Mouse (Mus musculus): ENCODE data around the gene Nfatc2ip. TPM values are rescaled to one million over a fixed set of nuclear protein-coding genes. Genes with fewer than 3 reads are reported as not detected.
A peak's percentile ranks its signal among the peaks of the same experiment; 100 is the strongest.

The Nfatc2ip gene
- polyA plus RNA-seq, 1 experiment from 2014 or later, result 2.6 TPM

DNA sequence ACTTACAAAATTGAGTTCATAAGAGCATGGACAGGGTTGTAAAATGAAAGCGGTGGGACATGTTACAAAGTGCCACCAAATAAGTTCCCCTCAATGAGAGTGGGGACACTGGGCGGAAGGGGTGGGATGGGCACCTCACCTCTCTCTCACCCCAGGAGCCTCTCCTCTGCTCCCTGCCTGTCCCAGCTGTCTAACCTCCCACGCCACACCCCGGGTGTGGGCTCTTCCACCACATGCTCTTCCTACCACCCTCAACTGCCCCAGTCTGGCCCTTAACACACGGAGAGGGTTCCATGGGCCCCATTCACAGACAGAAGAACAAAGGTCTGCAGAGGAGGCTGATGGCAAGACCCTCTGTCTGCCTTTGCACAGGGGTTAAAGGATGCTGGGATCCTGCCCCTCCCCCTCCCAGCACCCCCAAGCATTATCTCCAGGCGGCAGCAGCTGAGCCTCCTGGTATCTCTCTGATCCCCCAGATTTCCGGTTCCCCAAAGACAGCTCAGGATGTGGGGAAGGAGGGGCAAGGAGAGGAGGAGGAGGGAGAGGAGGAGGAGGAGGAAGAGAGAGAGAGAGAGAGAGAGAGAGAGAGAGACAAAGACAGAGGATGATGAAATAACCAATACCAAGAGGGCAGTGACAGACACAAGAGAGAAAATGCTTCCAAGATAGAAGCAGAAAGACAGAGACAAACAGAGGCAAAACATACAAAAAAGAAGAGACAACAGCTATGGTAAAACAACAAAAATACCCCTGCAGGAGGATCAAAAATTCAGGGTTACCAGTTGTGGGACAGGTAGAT lies 39.5 kb downstream of the Nfatc2ip start:
- H3K27ac ChIP-seq (ENCODE audit: low read length), result no peak overlapping the region
- no peaks in the 10 kb centered on the region for H3K27me3 ChIP-seq (ENCODE audit: control insufficient read depth, insufficient read depth, low read length)
- 46% methylated on average over 7 of the region's 7 CpGs for WGBS
- no peaks in the 10 kb centered on the region for H3K4me1 ChIP-seq (ENCODE audit: control insufficient read depth, insufficient read depth, low read length)
- ATAC-seq (ENCODE audit: insufficient number of reproducible peaks, insufficient read depth, low FRiP score, low read depth), result 0 out of 2 replicates have a peak, but pooled peaks have one; percentile 37
- no peak overlapping the region for H3K4me2 ChIP-seq (replicated peaks; ENCODE audit: low read depth, low read length)
- no peak overlapping the region for H3K4me3 ChIP-seq (ENCODE audit: low read depth, low read length)
- no peaks in the 10 kb centered on the region for H3K9me3 ChIP-seq (ENCODE audit: control insufficient read depth, low read depth, low read length)
- no peak overlapping the region for H3K9ac ChIP-seq (replicated peaks; ENCODE audit: low read depth, low read length)
- H3K36me3 ChIP-seq (ENCODE audit: control insufficient read depth, insufficient read depth, low read length), result no peaks in the 10 kb centered on the region

DNA sequence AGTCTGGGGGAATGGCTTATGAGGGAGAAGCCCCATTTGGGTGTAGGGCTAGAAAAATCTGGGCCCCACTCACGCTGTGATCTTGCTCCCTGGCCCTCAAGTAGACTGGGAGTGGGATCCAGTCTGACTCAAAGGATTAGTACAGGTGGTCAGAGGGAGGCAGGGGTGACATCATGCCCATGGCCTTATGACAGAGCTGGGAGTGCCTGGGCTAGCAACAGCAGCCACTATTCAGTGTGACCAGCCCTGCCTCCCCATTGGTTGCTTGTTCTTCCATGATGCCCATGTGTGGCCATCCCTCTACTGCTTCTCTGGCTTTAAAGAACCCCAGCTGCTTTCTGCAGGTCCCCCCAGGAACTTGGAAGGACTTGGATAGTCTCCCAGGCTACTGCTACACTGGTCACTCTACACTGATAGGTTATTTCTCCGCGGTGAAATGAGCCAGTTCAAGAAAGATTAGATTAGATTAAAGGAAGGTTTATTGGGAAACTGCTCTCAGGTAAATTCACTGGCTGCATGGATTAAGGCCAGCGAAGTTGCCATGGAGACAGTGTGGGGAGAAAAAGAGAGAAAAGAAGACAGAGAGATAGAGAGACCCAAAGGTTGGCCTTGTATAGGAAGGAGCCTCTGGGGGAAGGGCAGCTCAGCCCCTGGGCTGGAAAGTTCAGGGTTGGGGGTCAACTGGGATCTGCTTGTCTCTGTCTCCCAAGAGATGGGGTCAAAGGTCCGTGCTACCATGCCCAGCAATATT lies 40.5 kb downstream of the Nfatc2ip start:
- no peaks in the 10 kb centered on the region for H3K4me1 ChIP-seq (ENCODE audit: control insufficient read depth, insufficient read depth, low read length)
- ATAC-seq (ENCODE audit: insufficient number of reproducible peaks, insufficient read depth, low FRiP score, low read depth), result no peak
- H3K4me2 ChIP-seq (replicated peaks; ENCODE audit: low read depth, low read length), result no peak overlapping the region
- no peak overlapping the region for H3K27ac ChIP-seq (ENCODE audit: low read length)
- H3K36me3 ChIP-seq (ENCODE audit: control insufficient read depth, insufficient read depth, low read length), result no peaks in the 10 kb centered on the region
- H3K9ac ChIP-seq (replicated peaks; ENCODE audit: low read depth, low read length), result no peak overlapping the region
- no peak overlapping the region for H3K4me3 ChIP-seq (ENCODE audit: low read depth, low read length)
- H3K9me3 ChIP-seq (ENCODE audit: control insufficient read depth, low read depth, low read length), result no peaks in the 10 kb centered on the region
- 47% methylated on average over 5 of the region's 5 CpGs for WGBS
- H3K27me3 ChIP-seq (ENCODE audit: control insufficient read depth, insufficient read depth, low read length), result no peaks in the 10 kb centered on the region

DNA sequence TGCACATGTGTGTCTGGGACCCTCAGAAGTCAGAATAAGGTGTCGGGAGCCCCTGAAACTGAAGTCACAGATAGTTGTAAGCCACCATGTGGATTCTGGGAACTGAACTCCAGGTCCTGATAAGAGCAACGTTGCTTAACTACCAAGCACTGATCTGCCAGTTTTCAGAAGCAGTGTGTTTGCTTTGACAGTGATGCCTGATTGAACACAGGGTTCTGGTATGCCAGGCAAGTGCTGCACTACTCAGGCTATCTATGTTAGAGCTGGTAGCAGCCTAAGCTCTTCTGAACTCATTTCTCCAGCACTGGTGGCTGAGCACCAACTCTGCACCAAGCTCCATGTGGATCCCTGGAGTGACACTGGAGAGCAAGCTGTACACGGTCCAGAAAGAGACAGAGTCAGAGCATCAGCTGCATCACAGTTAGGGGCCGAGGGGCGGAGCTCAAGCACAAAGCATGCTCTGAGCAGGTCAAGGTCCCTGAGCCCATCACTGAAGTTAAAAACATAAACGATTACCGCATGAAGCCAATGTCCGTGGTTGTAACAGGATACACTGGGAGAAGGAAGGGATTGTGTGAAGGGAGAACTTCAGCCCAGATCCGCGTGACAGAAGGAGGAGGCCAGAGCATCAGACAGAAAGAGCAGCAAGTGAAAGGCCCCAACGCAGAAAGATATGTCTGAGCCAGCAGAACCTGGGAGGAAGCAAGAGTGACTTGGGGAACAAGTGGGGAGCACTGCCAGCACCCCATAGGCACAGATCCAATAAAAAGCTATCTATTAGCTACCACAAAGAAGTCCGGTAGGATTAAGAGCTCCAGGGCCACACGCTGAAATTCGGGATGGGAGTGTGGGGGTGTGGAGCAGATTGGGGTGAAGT lies 41.6 kb downstream of the Nfatc2ip start:
- no peaks in the 10 kb centered on the region for H3K9me3 ChIP-seq (ENCODE audit: control insufficient read depth, low read depth, low read length)
- 41% methylated on average over 14 of the region's 14 CpGs for WGBS
- no peaks in the 10 kb centered on the region for H3K36me3 ChIP-seq (ENCODE audit: control insufficient read depth, insufficient read depth, low read length)

DNA sequence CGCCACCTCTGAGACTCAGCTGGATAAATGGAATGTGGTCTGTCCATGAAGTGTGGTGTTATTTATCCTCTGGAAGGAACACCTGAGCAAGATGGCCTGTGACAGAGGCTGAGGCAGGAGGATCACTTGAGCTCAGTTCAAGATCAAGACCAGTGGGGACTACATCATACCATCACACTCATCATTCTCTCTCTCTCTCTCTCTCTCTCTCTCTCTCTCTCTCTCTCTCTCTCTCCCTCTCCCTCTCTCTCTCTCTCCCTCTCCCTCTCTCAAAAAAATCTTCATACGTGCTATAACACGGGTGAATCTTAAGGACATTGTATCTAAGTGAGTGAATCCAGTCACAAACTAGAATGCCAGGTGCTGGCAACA lies 42.6 kb downstream of the Nfatc2ip start:
- H3K36me3 ChIP-seq (ENCODE audit: control insufficient read depth, insufficient read depth, low read length), result no peaks in the 10 kb centered on the region
- H3K4me2 ChIP-seq (replicated peaks; ENCODE audit: low read depth, low read length), result no peak overlapping the region
- no peak for ATAC-seq (ENCODE audit: insufficient number of reproducible peaks, insufficient read depth, low FRiP score, low read depth)
- H3K9me3 ChIP-seq (ENCODE audit: control insufficient read depth, low read depth, low read length), result no peaks in the 10 kb centered on the region
- 93% methylated on average over 3 of the region's 3 CpGs for WGBS
- H3K4me3 ChIP-seq (ENCODE audit: low read depth, low read length), result no peak overlapping the region
- H3K27me3 ChIP-seq (ENCODE audit: control insufficient read depth, insufficient read depth, low read length), result no peaks in the 10 kb centered on the region
- no peak overlapping the region for H3K9ac ChIP-seq (replicated peaks; ENCODE audit: low read depth, low read length)
- no peaks in the 10 kb centered on the region for H3K4me1 ChIP-seq (ENCODE audit: control insufficient read depth, insufficient read depth, low read length)
- H3K27ac ChIP-seq (ENCODE audit: low read length), result no peak overlapping the region

More for the DNA sequence above, 41.6 kb downstream of the Nfatc2ip start:
- no peaks in the 10 kb centered on the region for H3K27me3 ChIP-seq (ENCODE audit: control insufficient read depth, insufficient read depth, low read length)
- no peak overlapping the region for H3K4me2 ChIP-seq (replicated peaks; ENCODE audit: low read depth, low read length)
- no peaks in the 10 kb centered on the region for H3K4me1 ChIP-seq (ENCODE audit: control insufficient read depth, insufficient read depth, low read length)
- no peak for ATAC-seq (ENCODE audit: insufficient number of reproducible peaks, insufficient read depth, low FRiP score, low read depth)
- no peak overlapping the region for H3K9ac ChIP-seq (replicated peaks; ENCODE audit: low read depth, low read length)
- H3K4me3 ChIP-seq (ENCODE audit: low read depth, low read length), result no peak overlapping the region
- no peak overlapping the region for H3K27ac ChIP-seq (ENCODE audit: low read length)

DNA sequence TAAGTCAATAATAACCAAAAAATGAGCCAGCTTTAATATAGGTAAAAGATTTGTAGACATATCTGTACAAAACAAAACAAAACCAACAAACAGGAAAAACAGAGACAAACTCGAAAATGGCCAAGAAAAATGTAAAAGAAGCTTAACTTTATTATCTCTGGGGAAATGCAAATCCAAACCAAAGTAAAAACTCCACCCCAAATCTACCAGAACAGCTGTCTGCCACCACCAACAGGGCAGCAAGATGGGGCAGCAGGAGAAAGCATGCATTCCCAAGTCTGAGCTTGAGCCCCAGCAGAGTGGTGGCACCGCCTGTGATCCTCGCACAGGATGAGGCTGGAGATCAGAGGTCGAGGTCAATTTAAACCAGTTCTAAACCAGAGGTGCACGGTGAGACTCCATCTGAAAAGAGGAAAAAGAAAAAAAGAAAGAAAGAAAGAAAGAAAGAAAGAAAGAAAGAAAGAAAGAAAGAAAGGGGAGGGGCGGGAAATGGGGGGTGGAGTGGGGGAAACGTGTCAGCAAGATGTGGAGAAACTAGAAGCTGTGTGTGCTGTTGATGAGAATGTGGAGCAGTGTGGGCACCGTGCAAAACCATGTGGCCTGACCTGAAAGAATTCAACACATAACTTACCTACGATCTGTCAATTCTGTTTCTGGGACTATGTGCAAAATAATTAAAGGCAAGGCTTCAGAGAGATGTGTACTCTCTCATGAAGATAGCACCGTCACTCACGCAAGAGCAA lies 43.1 kb downstream of the Nfatc2ip start:
- Histone ChIP-seq H3K4me3 (ENCODE audit: low read depth, low read length) (no peak overlapping the region), H3K4me2 (replicated peaks; ENCODE audit: low read depth, low read length) (no peak overlapping the region), H3K4me1 (ENCODE audit: control insufficient read depth, insufficient read depth, low read length) (no peaks in the 10 kb centered on the region), H3K9ac (replicated peaks; ENCODE audit: low read depth, low read length) (no peak overlapping the region), H3K27me3 (ENCODE audit: control insufficient read depth, insufficient read depth, low read length) (no peaks in the 10 kb centered on the region), H3K36me3 (ENCODE audit: control insufficient read depth, insufficient read depth, low read length) (no peaks in the 10 kb centered on the region), H3K27ac (ENCODE audit: low read length) (no peak overlapping the region), H3K9me3 (ENCODE audit: control insufficient read depth, low read depth, low read length) (no peaks in the 10 kb centered on the region)
- no peak for ATAC-seq (ENCODE audit: insufficient number of reproducible peaks, insufficient read depth, low FRiP score, low read depth)
- 63% methylated on average over 11 of the region's 11 CpGs for WGBS

DNA sequence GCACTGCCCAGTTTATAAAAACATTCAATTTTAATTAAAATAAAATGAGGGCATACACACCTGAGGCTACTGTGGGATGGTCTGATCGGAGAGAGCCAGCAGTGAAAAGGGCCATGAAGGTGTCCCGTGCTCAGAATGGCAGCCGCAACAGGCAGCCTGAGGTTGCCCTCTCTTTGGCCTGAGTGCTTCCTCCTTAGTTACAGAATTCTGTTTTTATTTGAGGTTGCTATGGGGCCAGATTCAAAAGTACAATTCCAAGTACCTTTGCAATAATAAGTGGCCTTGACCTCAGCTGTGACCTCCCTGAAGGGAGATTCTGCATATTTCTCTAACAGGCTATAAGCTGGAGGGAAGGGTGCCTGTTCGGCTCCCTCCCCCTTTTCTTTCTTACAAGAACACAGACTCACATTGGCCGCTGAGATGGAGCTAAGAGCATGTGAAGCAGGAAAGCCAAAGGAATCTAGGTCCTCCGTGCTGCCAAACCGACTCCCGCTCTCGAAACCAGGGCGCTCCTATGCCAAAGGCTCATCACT lies 45.1 kb downstream of the Nfatc2ip start:
- Histone ChIP-seq H3K9me3 (ENCODE audit: control insufficient read depth, low read depth, low read length) (no peaks in the 10 kb centered on the region), H3K36me3 (ENCODE audit: control insufficient read depth, insufficient read depth, low read length) (no peaks in the 10 kb centered on the region), H3K27me3 (ENCODE audit: control insufficient read depth, insufficient read depth, low read length) (no peaks in the 10 kb centered on the region), H3K27ac (ENCODE audit: low read length) (no peak overlapping the region), H3K4me2 (replicated peaks; ENCODE audit: low read depth, low read length) (no peak overlapping the region), H3K4me3 (ENCODE audit: low read depth, low read length) (no peak overlapping the region), H3K9ac (replicated peaks; ENCODE audit: low read depth, low read length) (no peak overlapping the region), H3K4me1 (ENCODE audit: control insufficient read depth, insufficient read depth, low read length) (no peaks in the 10 kb centered on the region)
- ATAC-seq (ENCODE audit: insufficient number of reproducible peaks, insufficient read depth, low FRiP score, low read depth), result no peak
- WGBS, result 48% methylated on average over 10 of the region's 10 CpGs

DNA sequence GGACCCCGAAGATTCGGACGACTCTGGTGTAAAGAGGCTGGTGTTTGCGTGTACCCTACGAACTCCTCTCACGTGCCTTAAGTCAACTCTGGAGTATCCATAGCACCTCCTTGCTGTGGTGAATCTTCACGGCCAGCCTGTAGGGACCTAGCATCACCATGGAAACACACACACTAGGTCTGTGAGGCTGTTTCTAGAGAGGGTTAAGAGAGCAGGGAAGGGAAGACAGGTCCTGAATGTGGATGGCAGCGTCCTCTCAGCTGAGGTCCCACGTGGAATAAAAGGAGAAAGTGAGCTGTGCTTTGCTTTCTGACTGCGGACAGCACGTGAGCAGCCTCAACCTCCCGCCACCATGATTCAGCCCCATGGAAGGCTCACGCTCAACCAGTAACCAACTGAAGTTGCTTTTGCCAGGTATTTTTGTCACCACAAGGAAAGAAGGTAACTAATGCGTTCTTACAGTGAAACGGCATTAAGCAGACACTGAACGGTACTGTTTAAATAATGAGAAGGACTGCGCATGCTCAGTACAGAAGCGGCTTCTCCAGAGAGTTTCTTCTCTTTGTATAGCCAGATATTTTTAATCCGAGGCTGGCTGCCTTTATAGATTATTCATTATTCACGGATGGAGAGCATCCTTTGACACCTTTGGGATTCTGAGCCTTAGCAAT lies 45.7 kb downstream of the Nfatc2ip start:
- no peaks in the 10 kb centered on the region for H3K9me3 ChIP-seq (ENCODE audit: control insufficient read depth, low read depth, low read length)
- 59% methylated on average over 20 of the region's 20 CpGs for WGBS
- H3K27ac ChIP-seq (ENCODE audit: low read length), result no peak overlapping the region
- no peak overlapping the region for H3K4me2 ChIP-seq (replicated peaks; ENCODE audit: low read depth, low read length)
- ATAC-seq (ENCODE audit: insufficient number of reproducible peaks, insufficient read depth, low FRiP score, low read depth), result no peak
- no peaks in the 10 kb centered on the region for H3K27me3 ChIP-seq (ENCODE audit: control insufficient read depth, insufficient read depth, low read length)
- H3K36me3 ChIP-seq (ENCODE audit: control insufficient read depth, insufficient read depth, low read length), result no peaks in the 10 kb centered on the region
- H3K4me3 ChIP-seq (ENCODE audit: low read depth, low read length), result no peak overlapping the region
- no peak overlapping the region for H3K9ac ChIP-seq (replicated peaks; ENCODE audit: low read depth, low read length)
- no peaks in the 10 kb centered on the region for H3K4me1 ChIP-seq (ENCODE audit: control insufficient read depth, insufficient read depth, low read length)
